Comparison of ENCODE assay signal across 14 mouse cellular contexts in genomic region chr4:83058182-83058581, GRCm38 (mm10). TPM values are rescaled to one million over a fixed set of nuclear protein-coding genes. Genes with fewer than 3 reads are reported as not detected.
"Had no signal": no experiment of that assay in that cellular context is flagged by ENCODE, and none has a peak within 500 bp of the region (broad histone marks: within the 10 kb centered on the region; RNA-seq: fewer than 3 reads in every experiment).

No protein-coding gene starts in this region.

- H3K9ac ChIP-seq: limb, embryonic 13.5 days; liver, embryonic 14.5 days; neural tube, embryonic 12.5 days had no signal

- H3K9me3 ChIP-seq: limb, embryonic 13.5 days; neural tube, embryonic 12.5 days had no signal

- DNase-seq: kidney, adult 8-10 months; kidney, postnatal 25 days; layer of hippocampus, postnatal 36 days; lung, adult 2 months; lung, postnatal 36 days; thymus, postnatal 14 days had no signal

- H3K4me2 ChIP-seq: limb, embryonic 13.5 days; neural tube, embryonic 12.5 days had no signal

- ATAC-seq: lung, postnatal 0 days had no signal

- H3K27me3 ChIP-seq: limb, embryonic 13.5 days; neural tube, embryonic 12.5 days had no signal

- H3K4me1 ChIP-seq: neural tube, embryonic 12.5 days had no signal

- H3K27ac ChIP-seq: limb, embryonic 13.5 days; liver, embryonic 14.5 days; neural tube, embryonic 12.5 days; stomach, postnatal 0 days had no signal

- H3K36me3 ChIP-seq: limb, embryonic 13.5 days; neural tube, embryonic 12.5 days had no signal

- H3K4me3 ChIP-seq: limb, embryonic 13.5 days; neural tube, embryonic 12.5 days had no signal

RNA-seq across cellular contexts. Expression of gene Frem1, which starts 6.0 kb away (rescaled TPM):
- total RNA-seq: megakaryocyte progenitor cell, adult 5-6 weeks; monocyte, adult 5-6 weeks; neutrophil, adult 5-6 weeks had no signal
